Mouse (Mus musculus): ENCODE results near the gene Dpysl5. TPM values are rescaled to one million over a fixed set of nuclear protein-coding genes. Genes with fewer than 3 reads are reported as not detected.
"Not testable (repeated sequence)": the region's sequence is repeated elsewhere in the genome, so short reads cannot be mapped to it uniquely, and the experiment has no call there.

Gene Dpysl5
- polyA plus RNA-seq, 1 experiment from 2014 or later: 203 TPM

DNA sequence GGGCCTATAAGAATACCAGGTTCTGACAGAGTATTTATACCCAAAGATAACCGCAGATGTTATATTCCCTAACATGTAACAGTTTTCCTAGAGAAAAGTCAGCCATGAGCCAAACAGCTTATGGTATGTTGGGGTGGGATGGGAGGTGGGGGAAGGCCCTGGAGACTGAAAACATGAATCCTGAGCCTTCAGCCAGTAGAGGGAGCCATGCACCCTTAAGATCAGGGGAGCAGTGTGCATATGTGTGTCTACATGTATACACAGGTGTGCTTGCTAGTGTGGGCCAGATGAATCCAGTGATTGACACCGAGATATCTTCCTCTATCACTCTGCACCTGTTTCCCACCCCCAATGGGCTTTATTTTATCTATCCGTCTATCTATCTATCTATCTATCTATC is 24.6 kb upstream of the Dpysl5 start:
- no peaks in the 10 kb centered on the region for H3K4me1 ChIP-seq (ENCODE audit: control insufficient read depth, insufficient read depth, low read length)
- H3K4me2 ChIP-seq (ENCODE audit: low read depth, low read length): no peak overlapping the region
- no peaks in the 10 kb centered on the region for H3K9me3 ChIP-seq (ENCODE audit: control insufficient read depth, low read length)
- H3K36me3 ChIP-seq (ENCODE audit: control insufficient read depth, insufficient read depth, low read length): no peaks in the 10 kb centered on the region
- no peak overlapping the region for H3K4me3 ChIP-seq (ENCODE audit: low read depth, low read length)
- ATAC-seq (ENCODE audit: low read depth): no peak
- H3K27me3 ChIP-seq (ENCODE audit: control insufficient read depth, insufficient read depth, low read length): no peaks in the 10 kb centered on the region
- 66% methylated on average over 3 of the region's 3 CpGs for WGBS
- no peak overlapping the region for H3K27ac ChIP-seq (ENCODE audit: low read depth, low read length)
- no peak overlapping the region for H3K9ac ChIP-seq (replicated peaks; ENCODE audit: low read depth, low read length)

DNA sequence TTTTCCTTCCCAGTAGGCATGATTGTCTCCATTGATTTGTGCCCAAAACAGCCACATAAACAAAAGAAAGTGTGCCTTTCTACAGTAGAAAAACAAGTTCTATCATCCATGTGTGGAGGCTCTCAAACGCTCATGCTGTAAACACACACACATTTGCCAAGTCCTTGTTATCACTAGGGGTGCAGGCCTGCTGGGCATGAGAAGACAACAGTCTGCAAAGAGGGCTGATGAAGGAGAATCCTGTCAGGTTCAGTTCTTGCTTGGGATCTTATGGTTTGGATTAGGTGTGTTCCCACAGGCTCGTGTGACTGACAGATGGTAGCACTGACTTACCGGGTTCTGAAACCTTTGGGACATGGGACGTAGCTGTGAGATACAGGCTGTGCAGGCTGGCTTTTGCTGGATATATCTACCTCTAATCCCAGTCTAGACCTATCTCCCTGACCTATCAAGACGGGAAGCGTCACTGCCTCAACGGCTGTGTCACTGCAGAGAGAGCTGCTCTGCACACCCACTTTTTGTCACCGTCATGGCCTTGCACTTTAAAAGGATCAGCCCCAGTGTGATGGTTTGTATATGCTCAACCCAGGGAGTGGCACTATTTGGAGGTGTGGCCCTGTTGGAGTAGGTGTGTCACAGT is 10.9 kb upstream of the Dpysl5 start:
- no peaks in the 10 kb centered on the region for H3K27me3 ChIP-seq (ENCODE audit: control insufficient read depth, insufficient read depth, low read length)
- 90% methylated on average over 8 of the region's 8 CpGs for WGBS

DNA sequence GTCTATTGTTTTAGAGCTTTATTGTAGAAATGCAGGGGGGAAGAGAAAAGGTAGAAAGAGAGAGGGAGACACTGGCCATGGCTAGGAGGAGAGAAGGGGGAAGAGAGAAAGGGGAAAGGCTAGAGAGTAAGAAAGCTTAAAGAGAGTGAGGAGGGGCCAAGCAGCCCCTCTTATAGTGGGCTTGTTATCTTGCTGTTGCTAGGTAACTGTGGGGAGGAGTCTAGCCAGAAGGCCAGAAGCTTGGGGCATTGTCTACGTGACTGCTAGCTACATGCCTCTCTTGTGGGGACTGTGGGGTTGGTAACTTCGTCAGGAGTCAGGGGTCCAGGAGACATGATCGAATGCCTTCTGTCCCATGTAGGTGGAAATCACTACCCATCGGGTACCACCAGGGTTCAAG is 10.0 kb upstream of the Dpysl5 start:
- not testable (repeated sequence) for H3K36me3 ChIP-seq (ENCODE audit: control insufficient read depth, insufficient read depth, low read length); H3K4me1 ChIP-seq (ENCODE audit: control insufficient read depth, insufficient read depth, low read length); H3K9me3 ChIP-seq (ENCODE audit: control insufficient read depth, low read length); H3K27ac ChIP-seq (ENCODE audit: low read depth, low read length); H3K4me3 ChIP-seq (ENCODE audit: low read depth, low read length); H3K9ac ChIP-seq (replicated peaks; ENCODE audit: low read depth, low read length); H3K4me2 ChIP-seq (ENCODE audit: low read depth, low read length); ATAC-seq (ENCODE audit: low read depth); H3K27me3 ChIP-seq (ENCODE audit: control insufficient read depth, insufficient read depth, low read length)
- WGBS: 41% methylated on average over 4 of the region's 4 CpGs

More for the DNA sequence above, 10.9 kb upstream of the Dpysl5 start:
- no peaks in the 10 kb centered on the region for H3K36me3 ChIP-seq (ENCODE audit: control insufficient read depth, insufficient read depth, low read length)
- no peaks in the 10 kb centered on the region for H3K4me1 ChIP-seq (ENCODE audit: control insufficient read depth, insufficient read depth, low read length)
- H3K4me2 ChIP-seq (ENCODE audit: low read depth, low read length): no peak overlapping the region
- no peaks in the 10 kb centered on the region for H3K9me3 ChIP-seq (ENCODE audit: control insufficient read depth, low read length)
- ATAC-seq (ENCODE audit: low read depth): no peak
- no peak overlapping the region for H3K9ac ChIP-seq (replicated peaks; ENCODE audit: low read depth, low read length)
- no peak overlapping the region for H3K4me3 ChIP-seq (ENCODE audit: low read depth, low read length)
- no peak overlapping the region for H3K27ac ChIP-seq (ENCODE audit: low read depth, low read length)

DNA sequence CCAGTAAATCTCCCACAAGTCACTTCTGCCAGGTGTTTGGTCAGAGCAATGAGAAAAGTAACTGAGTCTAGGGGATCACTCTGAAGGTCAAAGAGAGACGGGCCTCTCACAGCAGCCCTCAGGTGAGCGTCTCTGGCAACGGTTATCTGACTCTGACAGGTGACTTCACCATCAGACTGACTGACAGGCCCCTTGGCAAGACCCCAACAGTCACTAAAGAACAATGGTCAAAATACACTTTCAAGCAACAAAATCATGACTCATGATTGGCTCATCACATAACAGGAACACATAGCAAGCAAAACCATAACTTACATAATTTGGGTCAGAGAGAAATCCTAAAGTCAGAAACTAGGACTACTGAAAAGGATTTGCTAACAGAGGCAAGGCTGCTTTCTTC is 9.5 kb upstream of the Dpysl5 start:
- WGBS: 86% methylated on average over 3 of the region's 3 CpGs

DNA sequence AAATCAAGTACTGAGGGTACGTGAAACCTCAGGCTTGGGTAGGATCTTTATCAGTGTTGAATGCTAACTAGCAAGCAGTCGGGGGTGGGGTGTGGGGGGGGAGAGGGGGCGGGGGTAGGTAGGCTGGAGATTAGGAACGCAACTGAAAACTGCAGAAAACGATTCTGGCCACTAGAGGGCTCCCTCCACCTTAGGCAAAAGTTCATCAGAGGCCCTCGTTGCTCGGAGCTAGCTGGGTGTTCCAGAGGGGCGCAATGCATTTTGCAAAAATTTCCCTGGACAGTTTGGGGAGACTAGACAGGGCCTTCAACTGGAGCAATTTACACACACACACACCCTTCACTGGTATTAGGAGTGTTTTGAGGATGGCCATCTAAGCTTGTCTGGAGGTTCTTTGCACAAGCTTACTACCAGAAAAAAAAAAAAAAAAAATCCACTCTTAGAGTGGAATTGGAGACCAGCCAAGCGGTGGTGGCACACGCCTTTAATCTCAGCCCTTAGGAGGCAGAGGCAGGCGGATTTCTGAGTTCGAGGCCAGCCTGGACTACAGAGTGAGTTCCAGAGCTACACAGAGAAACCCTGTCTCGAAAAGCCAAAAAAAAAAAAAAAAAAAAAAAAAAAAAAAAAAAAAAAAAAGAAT is 1.5 kb upstream of the Dpysl5 start:
- Histone ChIP-seq H3K9me3 (ENCODE audit: control insufficient read depth, low read length) (no peaks in the 10 kb centered on the region), H3K36me3 (ENCODE audit: control insufficient read depth, insufficient read depth, low read length) (no peaks in the 10 kb centered on the region), H3K27me3 (ENCODE audit: control insufficient read depth, insufficient read depth, low read length) (no peaks in the 10 kb centered on the region), H3K4me1 (ENCODE audit: control insufficient read depth, insufficient read depth, low read length) (peaks cover 6% of the 10 kb centered on the region; the same call in 1 of the 2 replicates), H3K4me2 (ENCODE audit: low read depth, low read length) (no peak overlapping the region), H3K9ac (replicated peaks; ENCODE audit: low read depth, low read length) (no peak overlapping the region), H3K27ac (ENCODE audit: low read depth, low read length) (no peak overlapping the region), H3K4me3 (ENCODE audit: low read depth, low read length) (no peak overlapping the region)
- ATAC-seq (ENCODE audit: low read depth): no peak
- 13% methylated on average over 13 of the region's 13 CpGs for WGBS

More for the DNA sequence above, 9.5 kb upstream of the Dpysl5 start:
- ATAC-seq (ENCODE audit: low read depth): no peak
- Histone ChIP-seq H3K36me3 (ENCODE audit: control insufficient read depth, insufficient read depth, low read length) (no peaks in the 10 kb centered on the region), H3K4me2 (ENCODE audit: low read depth, low read length) (no peak overlapping the region), H3K27ac (ENCODE audit: low read depth, low read length) (no peak overlapping the region), H3K9ac (replicated peaks; ENCODE audit: low read depth, low read length) (no peak overlapping the region), H3K9me3 (ENCODE audit: control insufficient read depth, low read length) (no peaks in the 10 kb centered on the region), H3K4me3 (ENCODE audit: low read depth, low read length) (no peak overlapping the region), H3K4me1 (ENCODE audit: control insufficient read depth, insufficient read depth, low read length) (no peaks in the 10 kb centered on the region), H3K27me3 (ENCODE audit: control insufficient read depth, insufficient read depth, low read length) (no peaks in the 10 kb centered on the region)

DNA sequence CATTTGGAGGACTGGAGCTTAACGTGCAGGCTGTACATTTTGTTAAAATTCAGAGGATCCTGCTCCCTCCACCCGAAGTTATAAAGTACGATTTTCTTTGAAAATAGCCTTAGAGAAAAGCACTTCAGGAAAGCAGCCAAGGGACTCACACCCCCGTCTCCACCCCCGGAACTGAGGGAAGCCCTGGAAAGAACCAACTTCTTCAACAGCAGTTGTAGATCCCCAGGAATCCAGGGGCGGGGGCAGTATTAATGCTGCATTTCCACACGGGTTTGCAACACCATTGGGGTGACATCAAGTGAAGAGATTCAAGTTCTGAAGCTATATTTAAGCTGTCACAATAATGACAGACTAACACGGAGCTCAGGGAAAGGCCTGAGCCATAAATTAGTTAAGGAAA is 878 bp upstream of the Dpysl5 start:
- Histone ChIP-seq H3K9ac (replicated peaks; ENCODE audit: low read depth, low read length) (peak overlapping the region; percentile 91; the same call in 1 of the 2 replicates), H3K27ac (ENCODE audit: low read depth, low read length) (no peak overlapping the region), H3K9me3 (ENCODE audit: control insufficient read depth, low read length) (no peaks in the 10 kb centered on the region), H3K4me3 (ENCODE audit: low read depth, low read length) (peak overlapping the region; percentile 84), H3K4me2 (ENCODE audit: low read depth, low read length) (peak overlapping the region; percentile 71), H3K36me3 (ENCODE audit: control insufficient read depth, insufficient read depth, low read length) (no peaks in the 10 kb centered on the region), H3K27me3 (ENCODE audit: control insufficient read depth, insufficient read depth, low read length) (no peaks in the 10 kb centered on the region), H3K4me1 (ENCODE audit: control insufficient read depth, insufficient read depth, low read length) (peaks cover 6% of the 10 kb centered on the region; the same call in 1 of the 2 replicates)
- ATAC-seq (ENCODE audit: low read depth): no peak
- 14% methylated on average over 8 of the region's 8 CpGs for WGBS

DNA sequence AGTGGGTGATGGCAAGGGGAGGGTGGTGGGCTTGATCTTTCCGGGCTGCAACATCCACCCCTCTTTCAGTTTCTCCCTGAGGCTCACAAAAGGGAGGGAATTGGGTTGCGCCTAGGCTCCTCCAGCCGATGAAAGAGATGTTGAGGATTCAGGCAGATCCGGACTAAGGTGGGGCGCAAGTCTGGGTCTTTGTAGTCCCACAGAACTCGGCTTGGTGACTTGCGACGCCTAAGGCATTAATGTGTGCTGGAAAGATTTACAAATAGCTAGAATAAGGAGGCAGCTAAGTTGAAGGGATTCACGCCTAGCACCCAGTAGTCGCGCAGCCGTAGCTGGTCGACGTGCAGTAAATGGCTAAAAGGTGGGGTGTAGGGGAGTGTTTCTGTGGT is 632 bp downstream of the Dpysl5 start:
- WGBS: under 1% methylated on average over 14 of the region's 14 CpGs
- Histone ChIP-seq H3K27me3 (ENCODE audit: control insufficient read depth, insufficient read depth, low read length) (no peaks in the 10 kb centered on the region), H3K36me3 (ENCODE audit: control insufficient read depth, insufficient read depth, low read length) (no peaks in the 10 kb centered on the region), H3K4me1 (ENCODE audit: control insufficient read depth, insufficient read depth, low read length) (peaks cover 6% of the 10 kb centered on the region; the same call in 1 of the 2 replicates), H3K4me3 (ENCODE audit: low read depth, low read length) (peak overlapping the region; percentile 84), H3K4me2 (ENCODE audit: low read depth, low read length) (peak overlapping the region; percentile 71), H3K9ac (replicated peaks; ENCODE audit: low read depth, low read length) (peak overlapping the region; percentile 91), H3K9me3 (ENCODE audit: control insufficient read depth, low read length) (no peaks in the 10 kb centered on the region), H3K27ac (ENCODE audit: low read depth, low read length) (peak overlapping the region; percentile 93)
- peak; percentile 33 for ATAC-seq (ENCODE audit: low read depth)

DNA sequence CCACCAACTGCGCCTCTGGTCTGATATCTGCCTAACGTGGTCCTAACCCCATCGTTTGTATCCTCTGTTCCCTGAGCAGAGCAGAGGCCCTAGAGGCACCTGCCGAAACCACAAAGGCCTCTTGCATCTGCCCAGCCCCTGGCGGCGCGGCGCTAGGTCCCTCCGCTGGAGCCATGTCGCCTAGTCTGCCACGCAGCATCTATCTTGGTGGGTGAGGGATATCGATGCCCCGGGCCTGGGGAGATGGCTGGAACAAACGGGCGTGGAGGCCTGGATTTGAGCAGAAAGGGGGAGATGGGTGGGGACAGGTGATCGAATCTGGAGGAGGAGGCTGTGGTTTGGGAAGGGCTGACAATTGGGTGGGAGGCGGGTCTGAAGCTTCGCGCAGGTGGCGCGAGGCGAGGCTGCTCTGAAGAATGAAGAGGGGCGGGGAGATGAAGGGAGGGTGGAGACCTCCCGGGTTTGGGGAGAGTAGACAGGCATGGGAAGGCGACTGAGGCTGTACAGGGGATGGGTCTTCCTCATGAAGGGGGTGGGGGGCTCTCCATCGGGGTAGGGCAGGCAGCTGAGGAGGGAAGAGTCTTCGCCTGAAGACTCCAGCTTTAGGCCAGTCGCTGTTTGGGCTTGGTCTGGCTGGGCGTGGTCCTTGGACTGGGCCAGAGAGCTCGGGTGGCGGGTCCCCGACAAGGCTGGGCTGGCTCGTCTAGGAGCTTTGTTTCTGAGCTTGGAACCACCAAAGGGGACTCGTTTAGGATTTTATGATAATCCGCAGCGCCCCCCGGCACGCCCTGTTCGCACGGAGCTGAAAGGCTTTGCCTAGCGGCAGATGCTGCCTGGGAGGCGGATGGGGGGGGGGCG is 1.3 kb downstream of the Dpysl5 start:
- Histone ChIP-seq H3K36me3 (ENCODE audit: control insufficient read depth, insufficient read depth, low read length) (no peaks in the 10 kb centered on the region), H3K4me1 (ENCODE audit: control insufficient read depth, insufficient read depth, low read length) (peaks cover 6% of the 10 kb centered on the region; the same call in 1 of the 2 replicates), H3K4me2 (ENCODE audit: low read depth, low read length) (peak overlapping the region; percentile 71), H3K9ac (replicated peaks; ENCODE audit: low read depth, low read length) (peak overlapping the region; percentile 91), H3K9me3 (ENCODE audit: control insufficient read depth, low read length) (no peaks in the 10 kb centered on the region), H3K4me3 (ENCODE audit: low read depth, low read length) (peak overlapping the region; percentile 84), H3K27ac (ENCODE audit: low read depth, low read length) (peak overlapping the region; percentile 93), H3K27me3 (ENCODE audit: control insufficient read depth, insufficient read depth, low read length) (no peaks in the 10 kb centered on the region)
- under 1% methylated on average over 42 of the region's 43 CpGs for WGBS
- peak; percentile 62 for ATAC-seq (ENCODE audit: low read depth)

DNA sequence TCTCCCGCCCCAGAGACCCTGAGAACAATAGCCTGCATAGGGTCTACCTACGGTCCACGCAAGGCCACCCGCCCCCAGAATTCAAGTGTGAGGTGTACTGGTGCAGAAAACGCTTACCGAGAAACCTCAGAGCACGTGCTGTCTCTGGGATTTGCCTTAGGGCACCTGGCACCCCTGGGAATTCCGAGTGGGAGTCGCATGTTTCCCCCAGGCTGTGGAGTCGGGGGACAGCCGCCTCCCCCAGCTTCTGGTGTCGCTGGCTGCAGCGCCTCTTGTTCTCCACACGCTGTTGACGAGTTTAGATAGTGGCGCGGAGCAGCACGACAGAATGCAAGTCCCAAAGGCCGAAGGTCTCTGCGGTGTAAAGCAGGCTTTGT is 1.9 kb downstream of the Dpysl5 start:
- Histone ChIP-seq H3K27me3 (ENCODE audit: control insufficient read depth, insufficient read depth, low read length) (no peaks in the 10 kb centered on the region), H3K9me3 (ENCODE audit: control insufficient read depth, low read length) (no peaks in the 10 kb centered on the region), H3K4me2 (ENCODE audit: low read depth, low read length) (peak overlapping the region; percentile 71), H3K4me3 (ENCODE audit: low read depth, low read length) (peak overlapping the region; percentile 84), H3K36me3 (ENCODE audit: control insufficient read depth, insufficient read depth, low read length) (no peaks in the 10 kb centered on the region), H3K27ac (ENCODE audit: low read depth, low read length) (peak overlapping the region; percentile 93), H3K4me1 (ENCODE audit: control insufficient read depth, insufficient read depth, low read length) (peaks cover 10% of the 10 kb centered on the region; the same call in 1 of the 2 replicates), H3K9ac (replicated peaks; ENCODE audit: low read depth, low read length) (peak overlapping the region; percentile 91)
- peak; percentile 25 for ATAC-seq (ENCODE audit: low read depth)
- under 1% methylated on average over 20 of the region's 20 CpGs for WGBS

Measured in neural tube, embryonic 14.5 days (tissue).